ENCODE assay signal across 23 mouse cellular contexts in the genomic region with DNA sequence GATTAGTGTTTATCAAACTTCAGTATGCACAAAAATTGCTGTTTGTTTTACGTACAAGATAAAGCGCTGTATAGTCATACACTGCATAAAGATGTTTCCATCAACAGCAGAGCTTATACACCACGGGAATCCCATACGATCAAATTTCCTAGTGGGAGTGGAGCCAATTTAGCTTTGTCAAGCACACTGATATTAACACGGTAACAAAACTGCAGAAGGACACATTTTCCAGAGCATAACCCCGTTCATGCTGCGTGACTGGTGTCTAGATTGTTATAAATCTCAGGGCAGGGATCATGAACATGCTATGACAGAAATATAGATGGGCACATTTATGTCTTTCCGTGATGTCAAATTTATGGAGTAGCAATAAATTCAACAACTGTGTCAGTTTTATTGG.
DNase-seq lines count a peak whose midpoint lies in the region; ATAC-seq and TF ChIP-seq lines count a peak whose summit lies in the region.
"Had no signal": no experiment of that assay in that cellular context is flagged by ENCODE, and none has a peak within 500 bp of the region (broad histone marks: within the 10 kb centered on the region; RNA-seq: fewer than 3 reads in every experiment).

No protein-coding gene starts in this region.

- peak; percentile 12 for DNase-seq in forebrain, embryonic 14.5 days (ENCODE audit: low spot score)
- DNase-seq in forebrain, postnatal 0 days, result no peak
- no peak for DNase-seq in limb, embryonic 10.5 days (ENCODE audit: low spot score)
- peak; percentile 10 for DNase-seq in NIH3T3 (ENCODE audit: low read depth)
- no peak for DNase-seq in layer of hippocampus, adult 9-11 months
- no peak for DNase-seq in B cell, adult 2 months
- DNase-seq: adrenal gland, postnatal 25 days; cerebellum, adult 9-10 months; gastrocnemius, postnatal 25 days; heart, adult 2 months; heart, postnatal 14 days; kidney, adult 8-10 months; liver, embryonic 13.5 days; thymus, adult 18-20 months had no signal

- no peaks in the 10 kb centered on the region for H3K27me3 ChIP-seq in forebrain, embryonic 14.5 days (replicated peaks; ENCODE audit: control insufficient read depth, insufficient read depth, low read length)
- no peaks in the 10 kb centered on the region for H3K27me3 ChIP-seq in forebrain, postnatal 0 days (ENCODE audit: insufficient read depth, low read length)
- no peaks in the 10 kb centered on the region for H3K27me3 ChIP-seq in limb, embryonic 13.5 days
- H3K27me3 ChIP-seq in limb, embryonic 10.5 days (ENCODE audit: low read depth, poor library complexity, severe bottlenecking), result no peaks in the 10 kb centered on the region
- H3K27me3 ChIP-seq in neural tube, embryonic 13.5 days, result no peaks in the 10 kb centered on the region
- H3K27me3 ChIP-seq: heart, embryonic 13.5 days; limb, embryonic 12.5 days; liver, embryonic 13.5 days; lung, embryonic 15.5 days had no signal

- no peak overlapping the region for H3K27ac ChIP-seq in forebrain, embryonic 14.5 days (ENCODE audit: low read depth, low read length)
- no peak overlapping the region for H3K27ac ChIP-seq in forebrain, postnatal 0 days (ENCODE audit: low read depth, low read length)
- H3K27ac ChIP-seq in limb, embryonic 13.5 days, result no peak overlapping the region
- H3K27ac ChIP-seq in limb, embryonic 10.5 days, result no peak overlapping the region
- H3K27ac ChIP-seq in neural tube, embryonic 13.5 days (replicated peaks), result 0 out of 2 replicates have a peak overlapping the region, but pooled peaks have one; percentile 2
- H3K27ac ChIP-seq: heart, adult 2 months; heart, embryonic 13.5 days; limb, embryonic 12.5 days; liver, embryonic 13.5 days; lung, embryonic 15.5 days; macrophage had no signal

- H3K4me3 ChIP-seq in forebrain, embryonic 14.5 days (ENCODE audit: low read depth, low read length), result no peak overlapping the region
- H3K4me3 ChIP-seq in forebrain, postnatal 0 days (ENCODE audit: low read depth, low read length), result no peak overlapping the region
- H3K4me3 ChIP-seq in limb, embryonic 13.5 days, result no peak overlapping the region
- H3K4me3 ChIP-seq in limb, embryonic 10.5 days, result no peak overlapping the region
- no peak overlapping the region for H3K4me3 ChIP-seq in neural tube, embryonic 13.5 days
- H3K4me3 ChIP-seq: heart, adult 2 months; heart, embryonic 13.5 days; limb, embryonic 12.5 days; liver, embryonic 13.5 days; lung, embryonic 15.5 days had no signal

- ATAC-seq in forebrain, embryonic 14.5 days, result no peak
- ATAC-seq in forebrain, postnatal 0 days, result no peak; the same call in 1 of the 2 replicates
- peak; percentile 72; the same call in 1 of the 2 replicates for ATAC-seq in limb, embryonic 13.5 days (ENCODE audit: low FRiP score, low read depth)
- peak; percentile 61; the same call in 1 of the 2 replicates for ATAC-seq in neural tube, embryonic 13.5 days (ENCODE audit: low read depth)
- ATAC-seq: CD4-positive, CD25-positive, alpha-beta regulatory T cell, adult 4 months; forebrain, embryonic 16.5 days had no signal

- no peak overlapping the region for H3K4me2 ChIP-seq in forebrain, embryonic 14.5 days (ENCODE audit: low read length)
- H3K4me2 ChIP-seq in forebrain, postnatal 0 days (ENCODE audit: low read depth), result no peak overlapping the region
- 0 out of 2 replicates have a peak overlapping the region, but pooled peaks have one; percentile 11 for H3K4me2 ChIP-seq in limb, embryonic 13.5 days (replicated peaks)
- H3K4me2 ChIP-seq in neural tube, embryonic 13.5 days, result no peak overlapping the region
- H3K4me2 ChIP-seq: heart, embryonic 13.5 days; limb, embryonic 12.5 days; liver, embryonic 13.5 days; lung, embryonic 15.5 days; midbrain, embryonic 11.5 days had no signal

- H3K36me3 ChIP-seq in forebrain, embryonic 14.5 days (ENCODE audit: control insufficient read depth, insufficient read depth, low read length), result no peaks in the 10 kb centered on the region
- H3K36me3 ChIP-seq in forebrain, postnatal 0 days (ENCODE audit: insufficient read depth), result no peaks in the 10 kb centered on the region
- H3K36me3 ChIP-seq in limb, embryonic 13.5 days, result no peaks in the 10 kb centered on the region
- H3K36me3 ChIP-seq in limb, embryonic 10.5 days, result no peaks in the 10 kb centered on the region
- H3K36me3 ChIP-seq in neural tube, embryonic 13.5 days, result no peaks in the 10 kb centered on the region
- H3K36me3 ChIP-seq: heart, embryonic 13.5 days; limb, embryonic 12.5 days; liver, embryonic 13.5 days; lung, embryonic 15.5 days had no signal

- H3K9ac ChIP-seq in forebrain, embryonic 14.5 days (ENCODE audit: low read length), result no peak overlapping the region
- no peak overlapping the region for H3K9ac ChIP-seq in forebrain, postnatal 0 days
- no peak overlapping the region for H3K9ac ChIP-seq in limb, embryonic 13.5 days
- H3K9ac ChIP-seq in neural tube, embryonic 13.5 days, result no peak overlapping the region
- H3K9ac ChIP-seq: heart, embryonic 13.5 days; limb, embryonic 12.5 days; liver, embryonic 13.5 days; lung, embryonic 15.5 days had no signal

- no peak for TF ChIP-seq CTCF in forebrain, postnatal 0 days (IDR thresholded peaks at IDR 0.05; ENCODE audit: low read depth)

- H3K9me3 ChIP-seq in forebrain, embryonic 14.5 days (replicated peaks; ENCODE audit: control insufficient read depth, low read length), result no peaks in the 10 kb centered on the region
- H3K9me3 ChIP-seq in forebrain, postnatal 0 days (ENCODE audit: low read length), result no peaks in the 10 kb centered on the region
- no peaks in the 10 kb centered on the region for H3K9me3 ChIP-seq in limb, embryonic 13.5 days
- no peaks in the 10 kb centered on the region for H3K9me3 ChIP-seq in limb, embryonic 10.5 days (replicated peaks)
- no peaks in the 10 kb centered on the region for H3K9me3 ChIP-seq in neural tube, embryonic 13.5 days
- H3K9me3 ChIP-seq: heart, embryonic 13.5 days; limb, embryonic 12.5 days; liver, embryonic 13.5 days; lung, embryonic 15.5 days had no signal

- no peaks in the 10 kb centered on the region for H3K4me1 ChIP-seq in forebrain, embryonic 14.5 days (ENCODE audit: control insufficient read depth, insufficient read depth, low read length)
- no peaks in the 10 kb centered on the region for H3K4me1 ChIP-seq in forebrain, postnatal 0 days (ENCODE audit: insufficient read depth)
- H3K4me1 ChIP-seq in limb, embryonic 13.5 days, result peaks cover 9% of the 10 kb centered on the region
- peaks cover 9% of the 10 kb centered on the region for H3K4me1 ChIP-seq in limb, embryonic 10.5 days
- H3K4me1 ChIP-seq in neural tube, embryonic 13.5 days (replicated peaks), result 0 out of 2 replicates have a peak, but pooled peaks cover 3% of the 10 kb centered on the region
- H3K4me1 ChIP-seq: heart, embryonic 13.5 days; liver, embryonic 13.5 days; lung, embryonic 15.5 days had no signal

- 82% methylated on average over 8 of the region's 8 CpGs for WGBS in forebrain, embryonic 14.5 days
- WGBS in forebrain, postnatal 0 days, result 69% methylated on average over 8 of the region's 8 CpGs
- 26% methylated on average over 8 of the region's 8 CpGs for WGBS in limb, embryonic 13.5 days
- 68% methylated on average over 8 of the region's 8 CpGs for WGBS in limb, embryonic 10.5 days
- WGBS in neural tube, embryonic 13.5 days, result 52% methylated on average over 8 of the region's 8 CpGs

Comparison
In these comparisons a context has a peak if more than half of its experiments do, and no peak if none do; other contexts are left out.
1. DNase-seq: peak in forebrain, embryonic 14.5 days (single experiment) and NIH3T3 (single experiment); none in forebrain, postnatal 0 days (single experiment), limb, embryonic 10.5 days (single experiment), layer of hippocampus, adult 9-11 months (single experiment) and B cell, adult 2 months (0 of 2).
2. ATAC-seq: peak in limb, embryonic 13.5 days (single experiment) and neural tube, embryonic 13.5 days (single experiment); none in forebrain, embryonic 14.5 days (single experiment) and forebrain, postnatal 0 days (single experiment).